Mouse (Mus musculus): ENCODE measurements around the gene Rdm1.

DNA sequence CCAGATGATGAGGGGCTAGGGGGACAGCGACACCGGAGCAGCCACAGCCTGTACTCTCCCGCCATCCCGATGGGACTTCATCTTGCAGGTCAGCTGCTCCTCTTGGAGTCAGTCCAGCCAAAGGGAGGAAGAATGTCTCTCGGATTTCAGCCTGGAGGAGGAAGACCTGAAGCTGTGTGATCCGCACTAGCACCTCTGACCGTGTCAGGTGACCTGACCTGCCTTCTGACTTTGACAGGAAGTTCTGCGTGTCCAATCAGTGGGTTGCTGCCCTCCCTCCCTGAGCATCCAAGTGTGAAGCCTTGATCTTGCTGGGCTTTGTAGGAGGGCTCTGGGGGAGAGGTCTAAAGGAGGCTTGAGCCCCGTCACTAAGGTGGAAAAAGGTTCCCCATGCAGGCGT is 8.7 kb downstream of the Rdm1 start:
- TF ChIP-seq POLR2A (IDR thresholded peaks at IDR 0.05; ENCODE audit: low read depth, low read length) (no peak), CTCF (IDR thresholded peaks at IDR 0.05; ENCODE audit: borderline replicate concordance, insufficient read depth, low read length) (no peak)
